Mouse (Mus musculus): ENCODE data around the gene Rab5if. TPM values are rescaled to one million over a fixed set of nuclear protein-coding genes. Genes with fewer than 3 reads are reported as not detected.

The Rab5if gene
- polyA plus RNA-seq, 1 experiment from 2014 or later, result 190 TPM

DNA sequence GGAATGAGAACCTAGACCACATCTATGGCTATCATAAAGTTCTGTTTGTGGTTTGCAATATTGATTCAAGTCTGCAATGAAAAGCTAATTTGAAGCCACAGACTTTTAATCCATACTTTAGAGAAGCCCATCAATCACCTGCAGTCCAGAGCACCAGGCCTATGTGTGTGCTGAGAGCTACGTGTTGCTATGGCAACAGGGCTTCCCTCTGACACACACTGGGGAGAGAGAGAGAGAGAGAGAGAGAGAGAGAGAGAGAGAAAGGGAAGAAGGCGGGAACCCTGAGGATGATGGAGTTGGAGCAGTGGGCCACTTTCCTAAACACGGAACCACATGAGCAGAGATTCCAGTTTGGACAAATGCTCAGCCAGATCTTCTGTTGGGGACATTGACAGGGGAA is 29.3 kb downstream of the Rab5if start:
- no peaks in the 10 kb centered on the region for H3K9me3 ChIP-seq (replicated peaks; ENCODE audit: control insufficient read depth, low read length)
- ATAC-seq (ENCODE audit: insufficient read depth, low FRiP score), result no peak
- H3K4me1 ChIP-seq (ENCODE audit: control insufficient read depth, insufficient read depth, low read length), result no peaks in the 10 kb centered on the region
- no peaks in the 10 kb centered on the region for H3K27me3 ChIP-seq (ENCODE audit: control insufficient read depth, insufficient read depth, low read length)
- H3K4me2 ChIP-seq (ENCODE audit: low read depth, low read length), result no peak overlapping the region
- 20% methylated on average over 3 of the region's 3 CpGs for WGBS
- no peaks in the 10 kb centered on the region for H3K36me3 ChIP-seq (ENCODE audit: control insufficient read depth, insufficient read depth, low read length)
- no peak overlapping the region for H3K9ac ChIP-seq (ENCODE audit: low read length)
- H3K4me3 ChIP-seq (replicated peaks; ENCODE audit: low read length), result no peak overlapping the region
- no peak overlapping the region for H3K27ac ChIP-seq (ENCODE audit: low read length)

DNA sequence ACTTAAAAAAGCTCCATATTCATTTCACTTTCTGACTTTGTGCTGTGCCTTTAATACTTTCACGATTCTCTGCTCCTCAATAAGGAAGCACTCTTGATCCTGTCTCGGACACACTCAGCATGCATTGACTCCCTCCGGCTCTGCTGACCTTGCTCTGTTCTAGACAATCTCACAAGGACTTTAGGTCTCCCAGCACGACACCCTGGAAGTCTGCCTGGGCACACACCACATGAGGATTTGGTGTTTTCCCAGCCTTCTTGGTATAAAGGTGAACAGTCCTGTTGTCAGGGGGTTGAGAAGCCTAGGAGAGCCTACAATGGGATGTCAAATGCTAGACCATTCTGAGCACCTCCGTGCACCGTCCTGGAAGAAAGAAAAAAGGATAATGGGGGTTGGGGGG is 29.9 kb downstream of the Rab5if start:
- Histone ChIP-seq H3K9ac (ENCODE audit: low read length) (no peak overlapping the region), H3K4me3 (replicated peaks; ENCODE audit: low read length) (no peak overlapping the region), H3K4me2 (ENCODE audit: low read depth, low read length) (no peak overlapping the region), H3K36me3 (ENCODE audit: control insufficient read depth, insufficient read depth, low read length) (no peaks in the 10 kb centered on the region), H3K4me1 (ENCODE audit: control insufficient read depth, insufficient read depth, low read length) (no peaks in the 10 kb centered on the region), H3K27ac (ENCODE audit: low read length) (no peak overlapping the region), H3K27me3 (ENCODE audit: control insufficient read depth, insufficient read depth, low read length) (no peaks in the 10 kb centered on the region), H3K9me3 (replicated peaks; ENCODE audit: control insufficient read depth, low read length) (no peaks in the 10 kb centered on the region)
- 69% methylated on average over 6 of the region's 6 CpGs for WGBS
- ATAC-seq (ENCODE audit: insufficient read depth, low FRiP score), result no peak

DNA sequence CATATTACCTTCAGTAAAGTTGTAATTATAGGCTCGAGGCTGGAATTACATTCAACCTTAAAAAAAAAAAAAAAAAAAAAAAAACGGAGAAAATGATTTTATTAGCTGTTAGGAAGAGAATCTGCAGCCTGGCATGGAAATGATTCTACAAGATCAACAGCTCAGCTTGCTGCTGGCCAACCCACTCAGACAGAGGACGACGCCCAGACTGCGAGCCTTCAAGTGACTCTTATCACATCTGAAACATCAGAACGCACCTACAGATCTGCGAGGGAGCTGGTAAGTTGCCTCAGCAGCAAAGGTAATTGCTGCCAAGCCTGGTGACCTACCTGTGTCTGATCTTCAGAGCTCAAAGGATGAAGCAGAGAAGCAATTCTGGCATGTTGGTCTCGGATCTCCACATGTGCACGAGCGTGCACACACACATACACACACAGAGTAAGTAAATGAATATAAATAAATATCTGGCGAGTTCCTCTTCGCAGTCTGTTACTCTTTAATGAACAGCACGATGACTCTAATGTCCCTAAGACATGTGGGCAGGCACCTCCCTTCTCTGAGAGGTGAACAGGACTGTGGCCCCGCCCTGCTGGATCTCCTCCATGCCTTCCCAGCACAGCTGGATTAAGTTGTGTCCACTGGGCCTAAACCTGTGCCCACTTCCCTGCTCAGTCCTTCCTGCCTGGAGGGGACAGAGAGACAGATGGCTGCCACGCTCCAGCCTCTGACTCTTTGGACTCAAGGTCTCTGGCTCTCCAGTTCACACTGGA is 31.8 kb downstream of the Rab5if start:
- no peaks in the 10 kb centered on the region for H3K4me1 ChIP-seq (ENCODE audit: control insufficient read depth, insufficient read depth, low read length)
- H3K27me3 ChIP-seq (ENCODE audit: control insufficient read depth, insufficient read depth, low read length), result no peaks in the 10 kb centered on the region
- WGBS, result 66% methylated on average over 15 of the region's 15 CpGs
- H3K9me3 ChIP-seq (replicated peaks; ENCODE audit: control insufficient read depth, low read length), result no peaks in the 10 kb centered on the region
- H3K9ac ChIP-seq (ENCODE audit: low read length), result no peak overlapping the region
- H3K4me2 ChIP-seq (ENCODE audit: low read depth, low read length), result no peak overlapping the region
- ATAC-seq (ENCODE audit: insufficient read depth, low FRiP score), result no peak
- H3K4me3 ChIP-seq (replicated peaks; ENCODE audit: low read length), result no peak overlapping the region
- H3K36me3 ChIP-seq (ENCODE audit: control insufficient read depth, insufficient read depth, low read length), result no peaks in the 10 kb centered on the region
- no peak overlapping the region for H3K27ac ChIP-seq (ENCODE audit: low read length)

DNA sequence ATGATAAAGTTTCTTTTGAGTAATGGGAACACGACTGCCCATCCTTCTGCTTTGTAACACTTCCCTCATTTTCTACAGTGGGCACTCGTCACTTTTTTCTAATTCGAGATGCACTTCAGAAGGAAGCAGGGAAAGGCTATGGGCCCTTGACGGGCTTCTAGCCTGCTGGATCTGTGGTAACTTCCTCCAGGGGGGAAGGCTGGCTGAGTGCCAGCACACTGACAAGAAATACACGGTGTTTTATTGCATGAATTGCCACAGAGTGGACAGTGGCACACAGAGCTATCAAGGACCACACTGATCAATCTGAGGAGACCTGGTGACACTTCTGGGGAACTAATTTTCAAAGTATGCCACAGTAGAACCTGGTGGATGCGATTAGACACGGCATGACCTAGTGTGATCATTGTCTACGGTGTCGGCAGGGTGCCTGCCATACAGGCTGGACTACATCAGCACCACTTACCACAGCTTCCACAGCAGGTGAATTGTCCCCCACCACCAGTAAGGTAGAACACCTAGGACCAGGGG is 33.5 kb downstream of the Rab5if start:
- ATAC-seq (ENCODE audit: insufficient read depth, low FRiP score), result no peak
- no peak overlapping the region for H3K27ac ChIP-seq (ENCODE audit: low read length)
- no peaks in the 10 kb centered on the region for H3K36me3 ChIP-seq (ENCODE audit: control insufficient read depth, insufficient read depth, low read length)
- H3K4me3 ChIP-seq (replicated peaks; ENCODE audit: low read length), result no peak overlapping the region
- H3K4me2 ChIP-seq (ENCODE audit: low read depth, low read length), result no peak overlapping the region
- H3K9me3 ChIP-seq (replicated peaks; ENCODE audit: control insufficient read depth, low read length), result no peaks in the 10 kb centered on the region
- no peak overlapping the region for H3K9ac ChIP-seq (ENCODE audit: low read length)
- WGBS, result 68% methylated on average over 9 of the region's 9 CpGs
- no peaks in the 10 kb centered on the region for H3K4me1 ChIP-seq (ENCODE audit: control insufficient read depth, insufficient read depth, low read length)
- H3K27me3 ChIP-seq (ENCODE audit: control insufficient read depth, insufficient read depth, low read length), result no peaks in the 10 kb centered on the region

DNA sequence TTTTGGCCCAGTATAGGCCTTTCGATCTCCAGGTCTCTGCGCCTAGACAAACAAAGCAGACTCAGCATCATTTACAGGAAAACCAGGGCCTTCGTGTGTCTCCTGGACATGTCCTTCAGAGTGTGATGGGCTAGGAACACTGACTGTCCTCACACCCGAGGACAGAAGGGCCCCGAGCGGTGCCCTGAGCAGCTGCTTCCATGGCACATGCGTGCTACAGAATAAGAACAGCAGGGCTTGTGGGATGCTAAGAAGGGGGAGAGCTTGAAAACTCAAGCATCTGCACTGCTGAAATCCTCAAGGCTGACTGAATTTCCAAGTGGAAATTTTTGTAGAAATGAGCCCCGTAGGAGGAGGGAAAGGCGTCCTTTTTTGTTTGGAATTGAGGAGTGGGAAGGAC is 34.1 kb downstream of the Rab5if start:
- Histone ChIP-seq H3K4me2 (ENCODE audit: low read depth, low read length) (no peak overlapping the region), H3K9me3 (replicated peaks; ENCODE audit: control insufficient read depth, low read length) (no peaks in the 10 kb centered on the region), H3K4me1 (ENCODE audit: control insufficient read depth, insufficient read depth, low read length) (no peaks in the 10 kb centered on the region), H3K4me3 (replicated peaks; ENCODE audit: low read length) (no peak overlapping the region), H3K36me3 (ENCODE audit: control insufficient read depth, insufficient read depth, low read length) (no peaks in the 10 kb centered on the region), H3K27ac (ENCODE audit: low read length) (no peak overlapping the region), H3K9ac (ENCODE audit: low read length) (no peak overlapping the region), H3K27me3 (ENCODE audit: control insufficient read depth, insufficient read depth, low read length) (no peaks in the 10 kb centered on the region)
- no peak for ATAC-seq (ENCODE audit: insufficient read depth, low FRiP score)
- 81% methylated on average over 9 of the region's 9 CpGs for WGBS

DNA sequence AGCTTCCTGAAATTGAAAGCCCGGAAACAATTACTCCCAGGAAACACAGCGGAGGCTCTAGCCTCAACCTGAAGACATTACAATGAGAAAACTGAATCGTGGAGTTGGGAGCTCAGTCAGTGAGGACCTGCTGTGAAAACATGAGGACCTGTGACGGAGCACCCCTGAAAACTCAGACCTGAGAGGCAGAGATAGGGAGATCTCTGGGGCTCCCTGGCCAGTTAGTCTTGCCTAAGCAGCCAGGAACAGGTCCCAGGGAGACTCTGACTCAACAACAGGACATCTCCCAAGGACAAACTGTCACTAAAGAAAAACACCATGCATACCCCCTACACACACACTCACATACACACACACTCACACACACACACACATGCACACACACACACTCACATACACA is 35.4 kb downstream of the Rab5if start:
- Histone ChIP-seq H3K4me2 (ENCODE audit: low read depth, low read length) (no peak overlapping the region), H3K4me1 (ENCODE audit: control insufficient read depth, insufficient read depth, low read length) (no peaks in the 10 kb centered on the region), H3K36me3 (ENCODE audit: control insufficient read depth, insufficient read depth, low read length) (no peaks in the 10 kb centered on the region), H3K4me3 (replicated peaks; ENCODE audit: low read length) (no peak overlapping the region), H3K9me3 (replicated peaks; ENCODE audit: control insufficient read depth, low read length) (no peaks in the 10 kb centered on the region), H3K9ac (ENCODE audit: low read length) (no peak overlapping the region), H3K27me3 (ENCODE audit: control insufficient read depth, insufficient read depth, low read length) (no peaks in the 10 kb centered on the region), H3K27ac (ENCODE audit: low read length) (no peak overlapping the region)
- WGBS, result 64% methylated on average over 4 of the region's 4 CpGs
- no peak for ATAC-seq (ENCODE audit: insufficient read depth, low FRiP score)

DNA sequence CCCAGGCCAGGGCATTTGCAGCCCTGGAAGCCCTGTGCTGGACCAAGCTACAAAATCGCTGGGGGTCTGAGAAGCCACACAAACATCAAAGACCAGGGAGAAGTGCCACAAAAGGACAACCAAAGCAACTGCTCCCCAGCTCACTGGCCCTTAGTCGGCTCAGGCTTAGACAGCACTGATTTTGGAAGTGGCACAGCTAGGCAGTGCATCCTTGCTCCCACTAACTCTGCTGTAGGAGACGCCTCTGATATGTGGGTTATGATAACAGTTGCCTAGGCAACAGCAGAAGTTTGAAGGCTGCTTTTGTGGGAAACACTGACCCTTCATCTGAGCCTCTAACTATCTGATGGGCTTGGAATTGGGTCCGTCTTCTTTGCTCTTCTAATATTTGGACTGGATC is 36.3 kb downstream of the Rab5if start:
- whole genome bisulfite sequencing, result 62% methylated on average over 4 of the region's 4 CpGs
- Histone ChIP-seq H3K27me3 (ENCODE audit: control insufficient read depth, insufficient read depth, low read length) (no peaks in the 10 kb centered on the region), H3K36me3 (ENCODE audit: control insufficient read depth, insufficient read depth, low read length) (no peaks in the 10 kb centered on the region), H3K4me1 (ENCODE audit: control insufficient read depth, insufficient read depth, low read length) (no peaks in the 10 kb centered on the region), H3K4me2 (ENCODE audit: low read depth, low read length) (no peak overlapping the region), H3K4me3 (replicated peaks; ENCODE audit: low read length) (no peak overlapping the region), H3K9me3 (replicated peaks; ENCODE audit: control insufficient read depth, low read length) (no peaks in the 10 kb centered on the region), H3K9ac (ENCODE audit: low read length) (no peak overlapping the region), H3K27ac (ENCODE audit: low read length) (no peak overlapping the region)
- no peak for ATAC-seq (ENCODE audit: insufficient read depth, low FRiP score)

DNA sequence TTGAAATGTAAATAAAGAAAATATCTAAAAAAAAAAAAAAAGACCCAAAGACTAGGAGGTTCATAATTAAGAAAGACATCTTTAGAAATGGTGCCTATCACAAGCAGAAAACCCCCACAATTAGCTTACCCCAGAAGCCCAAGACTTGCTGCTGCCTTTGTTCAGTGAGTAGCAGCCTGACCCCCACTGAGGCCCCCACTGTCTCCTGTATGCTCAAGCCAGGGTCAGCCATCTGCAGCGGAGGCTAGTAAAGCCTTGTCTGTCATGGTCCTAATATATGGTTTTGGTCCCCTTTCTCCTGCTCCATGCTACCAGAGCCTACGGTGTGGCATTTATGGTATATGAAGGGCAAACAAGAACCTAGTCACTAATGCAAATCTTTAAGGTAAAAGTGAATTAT is 38.4 kb downstream of the Rab5if start:
- H3K4me2 ChIP-seq (ENCODE audit: low read depth, low read length), result no peak overlapping the region
- no peak for ATAC-seq (ENCODE audit: insufficient read depth, low FRiP score)

DNA sequence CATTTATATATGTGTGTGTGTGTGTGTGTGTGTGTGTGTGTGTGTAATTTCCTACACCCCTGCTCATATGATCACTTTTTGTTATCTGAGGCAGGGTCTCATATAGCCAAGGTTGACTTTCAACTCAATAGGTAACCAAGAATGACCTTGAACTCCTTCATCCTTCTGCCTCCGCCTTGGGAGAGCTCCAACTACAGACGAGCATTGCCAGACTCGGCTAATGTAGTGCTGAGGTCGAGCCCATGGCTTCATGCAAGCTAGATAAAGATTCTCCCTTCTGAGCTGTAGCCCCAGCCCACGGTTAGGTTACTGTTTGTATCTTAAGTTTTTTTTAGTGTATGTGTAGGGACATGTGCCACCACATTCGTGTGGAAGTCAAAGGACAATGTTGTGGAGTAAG is 39.0 kb downstream of the Rab5if start:
- H3K4me1 ChIP-seq (ENCODE audit: control insufficient read depth, insufficient read depth, low read length), result no peaks in the 10 kb centered on the region
- no peaks in the 10 kb centered on the region for H3K9me3 ChIP-seq (replicated peaks; ENCODE audit: control insufficient read depth, low read length)
- H3K36me3 ChIP-seq (ENCODE audit: control insufficient read depth, insufficient read depth, low read length), result no peaks in the 10 kb centered on the region
- no peak for ATAC-seq (ENCODE audit: insufficient read depth, low FRiP score)
- 59% methylated on average over 6 of the region's 6 CpGs for WGBS
- H3K9ac ChIP-seq (ENCODE audit: low read length), result no peak overlapping the region
- no peak overlapping the region for H3K4me2 ChIP-seq (ENCODE audit: low read depth, low read length)
- H3K27ac ChIP-seq (ENCODE audit: low read length), result no peak overlapping the region
- no peak overlapping the region for H3K4me3 ChIP-seq (replicated peaks; ENCODE audit: low read length)
- H3K27me3 ChIP-seq (ENCODE audit: control insufficient read depth, insufficient read depth, low read length), result no peaks in the 10 kb centered on the region

More for the DNA sequence above, 38.4 kb downstream of the Rab5if start:
- no peak overlapping the region for H3K4me3 ChIP-seq (replicated peaks; ENCODE audit: low read length)
- H3K27me3 ChIP-seq (ENCODE audit: control insufficient read depth, insufficient read depth, low read length), result no peaks in the 10 kb centered on the region
- H3K36me3 ChIP-seq (ENCODE audit: control insufficient read depth, insufficient read depth, low read length), result no peaks in the 10 kb centered on the region
- no peak overlapping the region for H3K27ac ChIP-seq (ENCODE audit: low read length)
- H3K9me3 ChIP-seq (replicated peaks; ENCODE audit: control insufficient read depth, low read length), result no peaks in the 10 kb centered on the region
- 77% methylated on average over 2 of the region's 2 CpGs for WGBS
- no peak overlapping the region for H3K9ac ChIP-seq (ENCODE audit: low read length)
- no peaks in the 10 kb centered on the region for H3K4me1 ChIP-seq (ENCODE audit: control insufficient read depth, insufficient read depth, low read length)
